Mouse (Mus musculus) ES-E14 (cell line): ENCODE results near the gene Timm13. TPM values are rescaled to one million over a fixed set of nuclear protein-coding genes. Genes with fewer than 3 reads are reported as not detected.
A peak's percentile ranks its signal among the peaks of the same experiment; 100 is the strongest.

Experiments
- DNase-seq: peaks from one replicate; pipeline ENCODE4 v3.0.0-alpha.2; 2013; ENCODE audit warnings: low read depth, low spot score
- H3K27ac ChIP-seq: 2 replicates; pipeline ENCODE4 v1.5.1; 2012; ENCODE audit warnings: low read depth, mild to moderate bottlenecking, low read length, moderate library complexity, mixed read lengths; ENCODE audit not compliant: poor library complexity, insufficient read depth, severe bottlenecking
- H3K36me3 ChIP-seq: 2 replicates; pipeline ENCODE4 v1.6.1; 2012; ENCODE audit warnings: mild to moderate bottlenecking, low read length, moderate library complexity, mixed read lengths; ENCODE audit not compliant: control insufficient read depth, poor library complexity, insufficient read depth, severe bottlenecking
- H3K4me1 ChIP-seq, 2 experiments: fragments of 150-350 bp in 1 of 2; sonication (generic) in 1 of 2; 2 replicates each; pipeline ENCODE4 v1.6.1; 2012; ENCODE audit warnings: low read length in 2 of 2, mild to moderate bottlenecking in 1 of 2, mixed read lengths in 1 of 2; ENCODE audit not compliant: control insufficient read depth in 2 of 2, insufficient read depth in 2 of 2, poor library complexity in 1 of 2
- H3K4me3 ChIP-seq, 2 experiments: fragments of 150-350 bp in 1 of 2; sonication (generic) in 1 of 2; 2 replicates each; pipeline ENCODE4 v1.5.1; 2012; ENCODE audit warnings: low read length in 2 of 2, low read depth in 1 of 2, mild to moderate bottlenecking in 1 of 2, mixed read lengths in 1 of 2; ENCODE audit not compliant: insufficient read depth in 1 of 2, poor library complexity in 1 of 2, severe bottlenecking in 1 of 2
- H3K9ac ChIP-seq: 2 replicates; pipeline ENCODE4 v1.6.1; 2012; ENCODE audit warnings: low read depth, mild to moderate bottlenecking, low read length, mixed read lengths; ENCODE audit not compliant: poor library complexity, insufficient read depth, severe bottlenecking
- H3K9me3 ChIP-seq: fragments of 150-350 bp; sonication (generic); 2 replicates; pipeline ENCODE4 v1.6.1; 2012; ENCODE audit warnings: low read depth, mild to moderate bottlenecking, low read length; ENCODE audit not compliant: control insufficient read depth, insufficient read depth
- CHD2 ChIP-seq: IDR thresholded peaks from 2 replicates; pipeline ENCODE4 v1.6.1; 2014; ENCODE audit warnings: mild to moderate bottlenecking, low read depth, low read length, inconsistent platforms
- HCFC1 ChIP-seq: IDR thresholded peaks from 2 replicates; pipeline ENCODE4 v1.6.1; 2012; ENCODE audit warnings: low read length, inconsistent platforms, borderline replicate concordance; ENCODE audit not compliant: insufficient read depth
- MAFK ChIP-seq: IDR thresholded peaks from 2 replicates; pipeline ENCODE4 v1.6.1; 2014; ENCODE audit warnings: mild to moderate bottlenecking, low read depth, low read length, inconsistent platforms; ENCODE audit not compliant: insufficient read depth
- ZC3H11A ChIP-seq: IDR thresholded peaks from 2 replicates; pipeline ENCODE4 v1.6.1; 2012; ENCODE audit warnings: low read depth, mild to moderate bottlenecking, inconsistent platforms, low read length, borderline replicate concordance
- ZNF384 ChIP-seq: IDR thresholded peaks from 2 replicates; pipeline ENCODE4 v1.6.1; 2012; ENCODE audit warnings: low read depth, low read length, inconsistent platforms
- in situ Hi-C, 2 experiments: fragments of 600-800 bp; cut with MboI; formaldehyde crosslinking; loops; one replicate each; pipeline ENCODE4 v1.15.1; 2025; ENCODE audit warnings: low sequenced_read_pairs in 2 of 2, inconsistent platforms in 1 of 2; ENCODE audit not compliant: unreplicated experiment in 2 of 2
- total RNA-seq: library from RNA; depleted of rRNA; stranded (reverse); fragments of 300-350 nt; gene quantifications from 2 replicates; pipeline ENCODE4 v1.2.3, GENCODE M21; 2012

Timm13 gene
- total RNA-seq, 1 experiment = 244 TPM

DNA sequence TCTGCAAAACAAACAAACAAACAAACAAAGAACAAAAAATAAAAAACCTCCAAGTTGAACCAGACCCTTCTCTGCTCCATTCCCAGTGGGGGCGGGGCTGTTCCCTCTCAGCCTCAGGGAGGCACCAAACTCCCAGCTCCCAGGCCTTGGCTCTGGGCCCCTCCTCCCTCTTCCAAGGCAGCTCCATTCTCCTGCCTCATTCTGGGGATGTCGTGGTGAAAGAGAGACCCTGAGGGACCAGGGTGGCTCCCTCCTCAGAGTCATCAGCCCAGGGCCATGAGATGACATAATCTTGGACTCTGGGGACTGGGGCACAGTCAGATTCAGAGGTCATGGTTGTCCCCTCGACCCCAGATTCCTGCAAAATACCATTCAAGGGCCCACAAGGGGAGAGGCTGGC lies 24.2 kb downstream of the Timm13 start:
- in situ Hi-C loops = no loop called here
- DNase-seq = peak; percentile 36
- no peak overlapping the region for H3K27ac ChIP-seq
- no peak for TF ChIP-seq ZNF384
- H3K9me3 ChIP-seq = no peaks in the 10 kb centered on the region
- H3K36me3 ChIP-seq = no peaks in the 10 kb centered on the region
- no peak overlapping the region for H3K9ac ChIP-seq
- peaks cover 0 to 5% of the 10 kb centered on the region in 2 experiments; a peak in 2 of 4 replicates for H3K4me1 ChIP-seq
- H3K4me3 ChIP-seq = no peak overlapping the region

DNA sequence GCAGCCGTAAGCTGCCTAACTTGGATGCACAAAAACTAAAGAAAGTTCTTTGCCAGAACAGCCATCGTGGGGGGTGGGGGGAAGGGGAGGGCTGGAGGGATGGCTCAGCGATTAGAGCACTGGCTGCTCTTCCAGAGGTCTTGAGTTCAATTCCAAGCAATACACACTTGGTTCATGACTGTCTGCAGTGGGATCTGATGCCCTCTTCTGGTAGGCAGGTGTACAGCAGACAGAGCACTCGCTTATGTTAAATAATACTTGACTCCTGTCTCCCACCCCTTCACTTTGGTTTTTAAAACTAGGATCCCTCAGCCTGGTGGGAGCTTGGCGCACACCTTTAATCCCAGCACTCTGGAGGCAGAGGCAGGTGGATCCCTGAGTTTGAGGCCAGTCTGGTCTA lies 24.7 kb downstream of the Timm13 start:
- H3K27ac ChIP-seq = no peak overlapping the region
- DNase-seq = peak; percentile 54
- in situ Hi-C loops = no loop called here
- TF ChIP-seq MAFK (no peak), ZC3H11A (no peak), HCFC1 (no peak), CHD2 (no peak)
- no peak overlapping the region for H3K4me3 ChIP-seq
- peaks cover 0 to 8% of the 10 kb centered on the region in 2 experiments; a peak in 2 of 4 replicates for H3K4me1 ChIP-seq
- H3K9ac ChIP-seq = 0 out of 2 replicates have a peak overlapping the region, but pooled peaks have one; percentile 26
- no peaks in the 10 kb centered on the region for H3K9me3 ChIP-seq
- H3K36me3 ChIP-seq = no peaks in the 10 kb centered on the region

DNA sequence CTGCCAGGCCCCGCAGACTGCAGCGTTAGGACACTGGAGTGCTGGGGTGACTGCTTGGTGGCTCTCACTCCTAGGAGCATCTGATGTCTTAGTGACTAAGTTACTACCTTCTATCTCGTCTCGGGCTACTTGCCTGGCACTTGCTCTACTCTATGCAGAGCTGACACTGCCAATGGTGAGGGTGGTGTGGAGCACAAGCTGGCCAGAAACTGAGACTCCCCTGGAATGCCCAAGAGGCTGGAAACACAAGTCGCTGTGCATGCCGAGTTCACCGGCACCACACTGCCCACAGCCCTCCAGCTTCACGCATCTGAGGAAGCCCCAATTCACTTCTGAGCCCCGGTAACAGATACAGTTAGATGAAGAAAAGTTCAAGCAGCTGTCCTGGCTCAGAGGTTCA lies 26.7 kb downstream of the Timm13 start:
- TF ChIP-seq ZNF384 (no peak), MAFK (no peak), CHD2 (no peak), HCFC1 (no peak), ZC3H11A (no peak)
- Histone ChIP-seq H3K27ac (no peak overlapping the region), H3K4me1 (peaks cover 0 to 8% of the 10 kb centered on the region in 2 experiments; a peak in 2 of 4 replicates), H3K36me3 (no peaks in the 10 kb centered on the region), H3K9me3 (no peaks in the 10 kb centered on the region), H3K9ac (no peak overlapping the region), H3K4me3 (no peak overlapping the region)
- no peak for DNase-seq
- in situ Hi-C loops = no loop called here

- Histone ChIP-seq H3K27ac (no peak within 1 kb of the TSS), H3K4me3 (no peak within 1 kb of the TSS), H3K36me3 (peaks cover 6% of the 10 kb centered on the region; the same call in 1 of the 2 replicates), H3K9me3 (no peaks in the 10 kb centered on the region), H3K9ac (no peak within 1 kb of the TSS), H3K4me1 (peaks cover 0 to 6% of the 10 kb centered on the region in 2 experiments; a peak in 2 of 4 replicates)
- TF ChIP-seq HCFC1 = no peak
- no peak for TF ChIP-seq CHD2
- no peak for TF ChIP-seq ZNF384
- no peak for TF ChIP-seq ZC3H11A
- no peak for TF ChIP-seq MAFK
- in situ Hi-C loops = no loop called here
- DNase-seq = no peak
Measured at GRCm38 (mm10) chr10:80871581-80871980, 29.2 kb downstream of the Timm13 start, which contains the start of gene Tmprss9. Gene Tmprss9 (plus strand): TSS chr10:80871848.

DNA sequence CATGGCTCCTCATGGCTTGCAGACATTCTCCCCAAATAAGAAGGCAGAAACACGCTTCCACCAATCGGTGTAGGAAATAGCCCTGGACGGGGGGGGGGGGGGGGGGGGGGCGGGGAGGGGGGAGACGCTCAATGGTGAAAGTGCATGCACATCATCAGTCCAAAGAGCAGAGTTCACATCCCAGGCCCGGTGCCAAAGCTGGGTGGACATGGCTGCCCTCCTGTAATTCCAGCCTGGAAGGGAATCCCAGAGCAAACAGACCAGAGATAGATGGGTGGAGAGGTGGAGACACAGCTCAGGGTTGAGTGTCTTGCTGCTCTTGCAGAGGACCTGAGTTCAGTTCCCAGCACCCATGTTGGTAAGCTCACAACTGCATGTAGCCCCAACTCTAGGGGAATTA lies 29.8 kb downstream of the Timm13 start:
- Histone ChIP-seq H3K27ac (no peak overlapping the region), H3K9ac (no peak overlapping the region), H3K36me3 (peaks cover 9% of the 10 kb centered on the region; the same call in 1 of the 2 replicates), H3K4me1 (peaks cover 0 to 3% of the 10 kb centered on the region in 2 experiments; a peak in 1 of 4 replicates), H3K4me3 (no peak overlapping the region), H3K9me3 (no peaks in the 10 kb centered on the region)
- in situ Hi-C loops = no loop called here
- no peak for TF ChIP-seq HCFC1
- no peak for TF ChIP-seq CHD2
- no peak for TF ChIP-seq MAFK
- TF ChIP-seq ZC3H11A = no peak
- TF ChIP-seq ZNF384 = no peak
- DNase-seq = no peak
